ENCODE assay signal across 9 mouse cellular contexts in the genomic region with DNA sequence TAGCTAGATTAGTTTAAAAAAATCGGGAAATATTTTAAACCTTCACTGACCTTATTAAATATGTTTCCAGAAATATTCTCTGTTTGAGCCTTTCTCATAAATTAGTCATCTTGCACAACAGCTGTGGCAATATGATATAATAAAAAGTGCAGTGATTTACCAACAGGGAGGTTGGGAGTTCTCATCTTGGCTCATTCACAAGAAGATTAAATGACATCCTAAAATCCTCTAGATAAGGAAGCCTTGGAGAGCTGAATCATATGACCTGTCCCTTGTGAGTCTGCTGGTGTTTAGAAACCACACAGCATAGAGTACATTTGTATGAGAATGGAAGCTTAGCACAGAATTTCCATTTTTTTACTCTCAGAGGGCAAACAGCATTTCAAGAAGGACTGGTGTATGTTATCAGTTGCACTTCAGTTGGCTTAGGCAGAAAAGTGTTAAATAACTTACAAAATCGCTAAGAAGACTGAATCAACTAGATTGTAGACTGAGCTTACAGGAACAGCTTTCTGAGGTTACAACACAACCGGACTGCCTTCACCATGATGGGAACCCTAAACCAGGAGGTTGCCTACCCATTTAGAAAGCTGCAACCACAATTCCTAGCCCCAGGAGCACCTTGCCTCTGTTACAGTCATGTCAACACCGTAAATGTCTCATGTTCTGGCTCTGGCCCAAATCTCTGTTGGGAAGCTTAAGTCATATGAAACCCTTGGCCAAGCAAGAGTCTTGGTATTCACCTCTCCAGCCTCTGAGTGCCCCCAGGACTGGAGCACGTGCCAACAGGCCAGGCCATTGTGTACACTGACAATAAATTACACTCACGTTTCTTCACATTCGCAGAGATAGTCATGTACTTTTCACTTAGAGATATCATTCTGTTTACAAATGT.
A peak's percentile ranks its signal among the peaks of the same experiment; 100 is the strongest.
DNase-seq lines count a peak whose midpoint lies in the region; ATAC-seq lines count a peak whose summit lies in the region.
"Had no signal": no experiment of that assay in that cellular context is flagged by ENCODE, and none has a peak within 500 bp of the region (broad histone marks: within the 10 kb centered on the region; RNA-seq: fewer than 3 reads in every experiment).

No protein-coding gene starts in this region.

- H3K4me2 ChIP-seq in kidney, embryonic 15.5 days: no peak overlapping the region
- H3K4me2 ChIP-seq: liver, embryonic 11.5 days had no signal

- intact Hi-C loops in heart, postnatal 14 days (cut with DNase I): no loop called here

- ATAC-seq in kidney, embryonic 15.5 days (replicated peaks; ENCODE audit: low FRiP score): no peak
- ATAC-seq in megakaryocyte, adult 5-6 weeks (ENCODE audit: poor library complexity, severe bottlenecking): no peak

- peaks cover 16% of the 10 kb centered on the region; the same call in 1 of the 2 replicates for H3K36me3 ChIP-seq in kidney, embryonic 15.5 days

- H3K27ac ChIP-seq in kidney, embryonic 15.5 days: peak overlapping the region; percentile 10; the same call in 1 of the 2 replicates

- no peaks in the 10 kb centered on the region for H3K4me1 ChIP-seq in kidney, embryonic 15.5 days

- H3K9me3 ChIP-seq in kidney, embryonic 15.5 days (replicated peaks): no peaks in the 10 kb centered on the region

- DNase-seq in adrenal gland, adult 2 months: peak; percentile 41
- no peak for DNase-seq in adrenal gland, postnatal 25 days
- DNase-seq in kidney, adult 18-20 months: no peak
- DNase-seq in heart, postnatal 14 days: peak; percentile 3 to 16
- peak; percentile 31 to 50 for DNase-seq in lung, postnatal 4 days
- DNase-seq in natural killer cell, adult 2 months (ENCODE audit: low spot score in 2 of 2): no peak

- no peak overlapping the region for H3K9ac ChIP-seq in kidney, embryonic 15.5 days

- WGBS in kidney, embryonic 15.5 days: 71% methylated on average over 7 of the region's 7 CpGs

- H3K27me3 ChIP-seq in kidney, embryonic 15.5 days: no peaks in the 10 kb centered on the region

- H3K4me3 ChIP-seq in kidney, embryonic 15.5 days (replicated peaks): no peak overlapping the region

Comparison
In these comparisons a context has a peak if more than half of its experiments do, and no peak if none do; other contexts are left out.
1. DNase-seq: peak in adrenal gland, adult 2 months (single experiment), heart, postnatal 14 days (2 of 2) and lung, postnatal 4 days (2 of 2); none in adrenal gland, postnatal 25 days (single experiment), kidney, adult 18-20 months (single experiment) and natural killer cell, adult 2 months (0 of 2).